Mouse (Mus musculus) liver, embryonic 15.5 days (tissue): Measurements from ENCODE around the gene Gm9044. TPM values are rescaled to one million over a fixed set of nuclear protein-coding genes. Genes with fewer than 3 reads are reported as not detected.
"Not testable (repeated sequence)": the region's sequence is repeated elsewhere in the genome, so short reads cannot be mapped to it uniquely, and the experiment has no call there.

Experiments
- ATAC-seq: fragments of 200-750 bp; cut with Nextera tagmentation; 2 replicates; pipeline ENCODE4 v1.8.0; 2017; ENCODE audit warnings: moderate number of reproducible peaks, mild to moderate bottlenecking, moderate library complexity; ENCODE audit not compliant: insufficient read depth
- H3K27ac ChIP-seq: fragments of 300-500 bp; sonication (generic); replicated peaks from 2 replicates; pipeline ENCODE4 v1.5.1; 2015; ENCODE audit warnings: mild to moderate bottlenecking, inconsistent platforms
- H3K27me3 ChIP-seq: fragments of 300-500 bp; sonication (generic); 2 replicates; pipeline ENCODE4 v1.6.1; 2015; ENCODE audit warnings: mild to moderate bottlenecking, inconsistent platforms
- H3K36me3 ChIP-seq: fragments of 300-500 bp; sonication (generic); replicated peaks from 2 replicates; pipeline ENCODE4 v1.6.1; 2015; ENCODE audit warnings: moderate library complexity, mild to moderate bottlenecking, inconsistent platforms
- H3K4me1 ChIP-seq: fragments of 300-500 bp; sonication (generic); replicated peaks from 2 replicates; pipeline ENCODE4 v1.6.1; 2015; ENCODE audit warnings: inconsistent platforms
- H3K4me2 ChIP-seq: fragments of 300-500 bp; sonication (generic); 2 replicates; pipeline ENCODE4 v1.6.1; 2015; ENCODE audit warnings: moderate library complexity, mild to moderate bottlenecking, inconsistent platforms
- H3K4me3 ChIP-seq: fragments of 300-500 bp; sonication (generic); replicated peaks from 2 replicates; pipeline ENCODE4 v1.5.1; 2015; ENCODE audit warnings: mild to moderate bottlenecking, inconsistent platforms
- H3K9ac ChIP-seq: fragments of 300-500 bp; sonication (generic); 2 replicates; pipeline ENCODE4 v1.6.1; 2015; ENCODE audit warnings: moderate library complexity, mild to moderate bottlenecking, inconsistent platforms
- H3K9me3 ChIP-seq: fragments of 300-500 bp; sonication (generic); replicated peaks from 2 replicates; pipeline ENCODE4 v1.6.1; 2016; ENCODE audit warnings: inconsistent platforms
- WGBS: fragments of 180-500 bp; shearing (Covaris S2); methylation state at CpG from one replicate; pipeline ENCODE4 v1.1.7; 2015; ENCODE audit warnings: mixed read lengths; ENCODE audit not compliant: insufficient replicate concordance; 5-methylcytosine and 5-hydroxymethylcytosine counted together
- polyA plus RNA-seq: library from polyadenylated mRNA; unstranded; fragments of >200 nt; fragmentation: Nextera tagmentation; extraction: Ambion mirVana; gene quantifications from 2 replicates; pipeline ENCODE4 v1.2.1, GENCODE M21; 2015

The Gm9044 gene
- not detected in 2 replicates for polyA plus RNA-seq

DNA sequence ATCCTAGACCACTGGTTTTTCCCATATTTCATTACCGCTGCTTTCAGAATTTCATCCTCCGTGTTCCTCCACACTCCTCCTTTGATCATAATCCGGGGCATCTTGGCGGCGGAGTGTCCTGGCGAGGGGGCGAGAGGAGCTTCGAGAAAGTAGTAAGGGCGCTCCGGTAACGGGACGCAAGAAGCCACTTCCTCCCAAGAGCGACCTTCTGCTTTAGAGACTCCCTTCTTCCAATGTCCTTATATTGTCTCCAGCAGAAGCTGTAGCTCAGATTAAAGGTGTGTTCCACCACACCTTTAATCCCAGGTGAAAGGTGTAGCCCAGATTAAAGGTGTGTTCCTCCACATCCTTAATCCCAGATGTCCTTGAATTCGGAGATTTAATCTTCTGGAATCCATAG is at the start of gene Gm9044:
TSS of gene Gm9044 (minus strand) at position 101 of the 400 bp plus-strand sequence.
- H3K9ac ChIP-seq, H3K4me2 ChIP-seq, H3K4me3 ChIP-seq, H3K9me3 ChIP-seq, H3K27ac ChIP-seq, ATAC-seq, H3K27me3 ChIP-seq, H3K4me1 ChIP-seq, H3K36me3 ChIP-seq: not testable (repeated sequence)
- WGBS = no CpG with 5 or more reads among the region's 14 CpGs

DNA sequence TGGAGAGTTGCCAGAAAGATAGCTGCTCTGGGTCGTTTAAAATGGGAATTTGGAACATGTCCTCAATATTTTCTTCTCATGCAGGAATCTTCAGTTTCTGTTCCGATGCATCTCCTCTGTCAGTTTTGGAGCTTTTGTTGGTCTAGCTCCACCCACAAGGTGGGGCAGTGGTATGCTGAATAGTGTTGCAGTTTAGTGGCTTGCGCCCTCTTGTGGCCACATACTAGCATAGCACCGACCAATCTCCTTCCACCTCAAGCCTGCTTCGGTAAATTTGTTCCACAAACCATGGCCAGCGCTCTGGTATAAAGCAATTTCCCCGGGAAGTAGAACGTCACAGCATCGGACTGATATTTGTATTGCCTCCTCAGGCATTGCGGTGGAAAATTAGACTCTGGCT is 38.2 kb upstream of the Gm9044 start:
- ATAC-seq = no peak
- H3K27me3 ChIP-seq = no peaks in the 10 kb centered on the region
- H3K4me1 ChIP-seq = no peaks in the 10 kb centered on the region
- no peak overlapping the region for H3K4me2 ChIP-seq
- H3K9me3 ChIP-seq = no peaks in the 10 kb centered on the region
- no peak overlapping the region for H3K9ac ChIP-seq
- no peak overlapping the region for H3K27ac ChIP-seq
- H3K4me3 ChIP-seq = no peak overlapping the region
- WGBS = 5% methylated on average over 10 of the region's 10 CpGs
- H3K36me3 ChIP-seq = no peaks in the 10 kb centered on the region

DNA sequence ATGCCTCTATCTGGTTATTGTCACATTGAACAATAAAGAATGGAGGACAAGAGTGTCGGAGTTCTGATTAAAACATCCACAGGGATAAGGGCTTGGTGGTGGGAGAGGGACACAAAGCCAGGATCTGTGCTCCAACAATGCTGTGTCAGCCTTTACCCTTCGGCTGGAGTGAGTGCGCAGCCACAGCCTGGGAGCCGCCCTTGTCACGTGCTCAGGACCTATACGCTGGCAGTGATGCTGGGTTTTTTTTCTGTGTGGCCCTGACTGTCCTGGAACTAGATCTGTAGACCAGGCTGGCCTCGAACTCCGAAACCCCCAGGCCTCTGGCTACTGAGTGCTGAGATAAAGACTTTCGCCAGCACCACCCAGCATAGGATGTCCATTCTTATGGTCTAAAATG is 37.3 kb upstream of the Gm9044 start:
- ATAC-seq = no peak
- H3K9ac ChIP-seq = no peak overlapping the region
- no peak overlapping the region for H3K4me3 ChIP-seq
- no peaks in the 10 kb centered on the region for H3K4me1 ChIP-seq
- 73% methylated on average over 9 of the region's 9 CpGs for WGBS
- no peaks in the 10 kb centered on the region for H3K36me3 ChIP-seq
- H3K27ac ChIP-seq = no peak overlapping the region
- no peaks in the 10 kb centered on the region for H3K27me3 ChIP-seq
- no peaks in the 10 kb centered on the region for H3K9me3 ChIP-seq
- no peak overlapping the region for H3K4me2 ChIP-seq

- H3K36me3 ChIP-seq, H3K9me3 ChIP-seq, H3K4me2 ChIP-seq, H3K27ac ChIP-seq, H3K4me1 ChIP-seq, H3K27me3 ChIP-seq, ATAC-seq, H3K9ac ChIP-seq, H3K4me3 ChIP-seq: not testable (repeated sequence)
- WGBS = 78% methylated on average over 1 of the region's 11 CpGs
Measured at GRCm38 (mm10) chr10:118354005-118354404, 21.8 kb upstream of the Gm9044 start, which contains the start of gene Gm9049. TSS of gene Gm9049 (minus strand) at chr10:118354105.

DNA sequence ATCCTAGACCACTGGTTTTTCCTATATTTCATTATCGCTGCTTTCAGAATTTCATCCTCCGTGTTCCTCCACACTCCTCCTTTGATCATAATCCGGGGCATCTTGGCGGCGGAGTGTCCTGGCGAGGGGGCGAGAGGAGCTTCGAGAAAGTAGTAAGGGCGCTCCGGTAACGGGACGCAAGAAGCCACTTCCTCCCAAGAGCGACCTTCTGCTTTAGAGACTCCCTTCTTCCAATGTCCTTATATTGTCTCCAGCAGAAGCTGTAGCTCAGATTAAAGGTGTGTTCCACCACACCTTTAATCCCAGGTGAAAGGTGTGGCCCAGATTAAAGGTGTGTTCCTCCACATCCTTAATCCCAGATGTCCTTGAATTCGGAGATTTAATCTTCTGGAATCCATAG is 16.4 kb upstream of the Gm9044 start, which contains the start of gene Gm9048:
TSS of gene Gm9048 (minus strand) at position 101 of the 400 bp plus-strand sequence.
- not testable (repeated sequence) for H3K4me2 ChIP-seq, H3K9ac ChIP-seq, H3K4me1 ChIP-seq, ATAC-seq, H3K4me3 ChIP-seq, H3K27ac ChIP-seq, H3K27me3 ChIP-seq, H3K9me3 ChIP-seq, H3K36me3 ChIP-seq
- 75% methylated on average over 1 of the region's 14 CpGs for WGBS

- H3K9ac ChIP-seq, ATAC-seq, H3K27me3 ChIP-seq, H3K4me2 ChIP-seq, H3K36me3 ChIP-seq, H3K9me3 ChIP-seq, H3K4me3 ChIP-seq, H3K4me1 ChIP-seq, H3K27ac ChIP-seq: not testable (repeated sequence)
- WGBS = no CpG with 5 or more reads among the region's 14 CpGs
Measured at GRCm38 (mm10) chr10:118343155-118343554, 10.9 kb upstream of the Gm9044 start, which contains the start of gene Gm9046. TSS of gene Gm9046 (minus strand) at chr10:118343255.

DNA sequence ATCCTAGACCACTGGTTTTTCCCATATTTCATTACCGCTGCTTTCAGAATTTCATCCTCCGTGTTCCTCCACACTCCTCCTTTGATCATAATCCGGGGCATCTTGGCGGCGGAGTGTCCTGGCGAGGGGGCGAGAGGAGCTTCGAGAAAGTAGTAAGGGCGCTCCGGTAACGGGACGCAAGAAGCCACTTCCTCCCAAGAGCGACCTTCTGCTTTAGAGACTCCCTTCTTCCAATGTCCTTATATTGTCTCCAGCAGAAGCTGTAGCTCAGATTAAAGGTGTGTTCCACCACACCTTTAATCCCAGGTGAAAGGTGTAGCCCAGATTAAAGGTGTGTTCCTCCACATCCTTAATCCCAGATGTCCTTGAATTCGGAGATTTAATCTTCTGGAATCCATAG is 5.5 kb upstream of the Gm9044 start, which contains the start of gene Gm9045:
TSS of gene Gm9045 (minus strand) at position 101 of the 400 bp plus-strand sequence.
- not testable (repeated sequence) for ATAC-seq, H3K4me2 ChIP-seq, H3K9ac ChIP-seq, H3K9me3 ChIP-seq, H3K27ac ChIP-seq, H3K36me3 ChIP-seq, H3K4me1 ChIP-seq, H3K27me3 ChIP-seq, H3K4me3 ChIP-seq
- no CpG with 5 or more reads among the region's 14 CpGs for WGBS

GRCm38 (mm10) chr10:118326869-118327268 is 5.3 kb downstream of the Gm9044 start, which contains the start of gene Gm9040:
TSS of gene Gm9040 (minus strand) at chr10:118326969.
- no CpG with 5 or more reads among the region's 11 CpGs for WGBS
- not testable (repeated sequence) for H3K4me1 ChIP-seq, ATAC-seq, H3K36me3 ChIP-seq, H3K27ac ChIP-seq, H3K4me3 ChIP-seq, H3K4me2 ChIP-seq, H3K27me3 ChIP-seq, H3K9ac ChIP-seq, H3K9me3 ChIP-seq

DNA sequence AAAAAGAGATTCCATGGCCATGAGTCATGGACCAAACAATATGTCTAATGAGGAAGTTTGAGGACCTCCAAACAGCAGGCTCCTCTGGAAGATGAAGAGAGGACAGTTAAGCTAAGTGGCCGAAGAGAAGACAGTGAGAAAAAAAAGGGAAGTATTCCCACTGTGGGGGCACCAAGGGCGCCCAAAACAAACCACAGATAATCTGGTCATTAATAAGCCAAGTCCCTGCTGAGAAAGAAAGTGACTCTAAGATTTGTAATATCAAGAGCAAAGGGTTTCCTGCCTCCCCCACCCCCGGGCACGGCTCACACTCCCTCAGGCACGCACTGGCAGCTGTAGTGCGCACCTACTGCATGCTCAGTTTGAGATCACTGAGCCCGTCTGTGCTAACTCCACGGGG is 13.2 kb downstream of the Gm9044 start:
- Histone ChIP-seq H3K9ac (no peak overlapping the region), H3K4me2 (no peak overlapping the region), H3K36me3 (no peaks in the 10 kb centered on the region), H3K9me3 (no peaks in the 10 kb centered on the region), H3K4me3 (no peak overlapping the region), H3K27ac (no peak overlapping the region), H3K4me1 (no peaks in the 10 kb centered on the region), H3K27me3 (no peaks in the 10 kb centered on the region)
- no peak for ATAC-seq
- WGBS = 24% methylated on average over 8 of the region's 8 CpGs

- not testable (repeated sequence) for H3K36me3 ChIP-seq, H3K9ac ChIP-seq, H3K9me3 ChIP-seq, H3K27me3 ChIP-seq, ATAC-seq, H3K4me2 ChIP-seq, H3K27ac ChIP-seq, H3K4me3 ChIP-seq, H3K4me1 ChIP-seq
- 23% methylated on average over 2 of the region's 2 CpGs for WGBS
Measured at GRCm38 (mm10) chr10:118302133-118302532, 30.1 kb downstream of the Gm9044 start.

- H3K27me3 ChIP-seq = no peaks in the 10 kb centered on the region
- H3K4me2 ChIP-seq = no peak within 1 kb of the TSS
- H3K4me1 ChIP-seq = no peaks in the 10 kb centered on the region
- no peak for ATAC-seq
- H3K4me3 ChIP-seq = no peak within 1 kb of the TSS
- 83% methylated on average over 6 of the region's 6 CpGs for WGBS
- H3K9ac ChIP-seq = no peak within 1 kb of the TSS
- H3K9me3 ChIP-seq = no peaks in the 10 kb centered on the region
- H3K27ac ChIP-seq = no peak within 1 kb of the TSS
- H3K36me3 ChIP-seq = no peaks in the 10 kb centered on the region
Measured at GRCm38 (mm10) chr10:118294938-118295337, 37.3 kb downstream of the Gm9044 start, which contains the start of gene Iltifb. TSS of gene Iltifb (minus strand) at chr10:118295038.

GRCm38 (mm10) chr10:118283016-118283415 is 49.2 kb downstream of the Gm9044 start:
- H3K4me3 ChIP-seq, ATAC-seq, H3K36me3 ChIP-seq, H3K4me1 ChIP-seq, H3K9ac ChIP-seq, H3K4me2 ChIP-seq, H3K27ac ChIP-seq, H3K9me3 ChIP-seq, H3K27me3 ChIP-seq: not testable (repeated sequence)
- 66% methylated on average over 4 of the region's 5 CpGs for WGBS
